Mouse (Mus musculus) heart, adult 2 months (tissue): ENCODE results near the gene Kcnk4. TPM values are rescaled to one million over a fixed set of nuclear protein-coding genes. Genes with fewer than 3 reads are reported as not detected.

Source experiments
- DNase-seq, 2 experiments: peaks; one replicate each; pipeline ENCODE4 v3.0.0; 2021
- H3K27ac ChIP-seq: fragments of 200-600 bp; 2 replicates; pipeline ENCODE4 v1.8.1; 2022
- H3K27me3 ChIP-seq: fragments of 200-500 bp; 2 replicates; pipeline ENCODE4 v1.6.1; 2012; ENCODE audit warnings: mild to moderate bottlenecking, low read length, inconsistent platforms, mixed read lengths; ENCODE audit not compliant: control insufficient read depth, insufficient read depth
- H3K36me3 ChIP-seq: fragments of 200-500 bp; 2 replicates; pipeline ENCODE4 v1.6.1; 2012; ENCODE audit warnings: low read length, inconsistent platforms; ENCODE audit not compliant: control insufficient read depth, insufficient read depth
- H3K4me1 ChIP-seq: fragments of 200-500 bp; 2 replicates; pipeline ENCODE4 v1.6.1; 2011; ENCODE audit warnings: low read length; ENCODE audit not compliant: control insufficient read depth, insufficient read depth
- H3K4me3 ChIP-seq: fragments of 200-600 bp; 2 replicates; pipeline ENCODE4 v1.8.1; 2022
- H3K79me2 ChIP-seq: fragments of 200-500 bp; replicated peaks from 2 replicates; pipeline ENCODE4 v1.6.1; 2012; ENCODE audit warnings: mild to moderate bottlenecking, inconsistent platforms, low read length, moderate library complexity, mixed read lengths; ENCODE audit not compliant: control insufficient read depth, insufficient read depth
- H3K9ac ChIP-seq: fragments of 200-500 bp; 2 replicates; pipeline ENCODE4 v1.6.1; 2012; ENCODE audit warnings: low read depth, mild to moderate bottlenecking, control low read depth, inconsistent platforms, low read length, mixed read lengths
- CTCF ChIP-seq: fragments of 200-600 bp; IDR thresholded peaks from 2 replicates; pipeline ENCODE4 v1.8.1; 2022; ENCODE audit warnings: antibody characterized with exemption, mild to moderate bottlenecking, moderate library complexity
- EP300 ChIP-seq: fragments of 200-500 bp; IDR thresholded peaks from 2 replicates; pipeline ENCODE4 v1.6.1; 2011; ENCODE audit warnings: low read depth, low read length, control low read depth; ENCODE audit not compliant: insufficient read depth
- POLR2A ChIP-seq: fragments of 200-500 bp; IDR thresholded peaks from 2 replicates; pipeline ENCODE4 v1.6.1; 2011; ENCODE audit warnings: mild to moderate bottlenecking, low read depth, low read length, control low read depth; ENCODE audit not compliant: insufficient read depth
- WGBS: fragments of 180-500 bp; shearing (Covaris S2); methylation state at CpG from one replicate; pipeline ENCODE4 v1.1.7; 2018; 5-methylcytosine and 5-hydroxymethylcytosine counted together
- intact Hi-C: fragments of 180-260 bp; cut with DNase I; formaldehyde crosslinking; loops from one replicate; pipeline ENCODE4 v1.15.1; 2025
- polyA plus RNA-seq: library from polyadenylated mRNA; depleted of rRNA; stranded (reverse); fragments of >200 nt; gene quantifications from 2 replicates; pipeline ENCODE4 v1.2.3, GENCODE M21; 2012
- total RNA-seq, 2 experiments: library from RNA; stranded (reverse); gene quantifications; 2 replicates each; pipeline ENCODE4 v1.2.3; 2021

Gene Kcnk4
- total and polyA plus RNA-seq, 3 experiments, result 0.21 TPM; not detected in 2

DNA sequence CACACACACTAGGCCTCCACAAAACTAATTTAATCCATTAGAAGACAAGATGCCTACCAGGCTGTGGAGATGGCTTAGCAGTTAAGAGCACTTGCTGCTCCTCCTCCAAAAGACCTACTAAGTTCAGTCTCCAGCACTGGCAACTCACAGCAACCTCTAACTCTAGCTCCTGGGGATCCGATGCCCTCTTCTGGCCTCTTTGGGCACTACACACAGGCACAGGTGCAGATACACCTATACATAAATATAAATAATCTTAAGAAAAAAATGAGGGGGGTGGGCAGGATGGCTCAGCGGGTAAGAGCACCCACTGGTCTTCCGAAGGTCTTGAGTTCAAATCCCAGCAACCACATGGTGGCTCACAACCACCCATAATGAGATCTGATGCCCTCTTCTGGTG lies 2.0 kb upstream of the Kcnk4 start:
- TF ChIP-seq EP300 (no peak), CTCF (peak; percentile 56)
- H3K36me3 ChIP-seq, result no peaks in the 10 kb centered on the region
- H3K27ac ChIP-seq, result no peak overlapping the region
- WGBS, result 40% methylated on average over 3 of the region's 3 CpGs
- DNase-seq, result no peak
- H3K4me1 ChIP-seq, result peaks cover 4% of the 10 kb centered on the region; the same call in 1 of the 2 replicates
- H3K79me2 ChIP-seq, result no peaks in the 10 kb centered on the region
- H3K9ac ChIP-seq, result no peak overlapping the region
- peaks cover 12% of the 10 kb centered on the region for H3K27me3 ChIP-seq
- intact Hi-C loops, result no loop called here
- no peak overlapping the region for H3K4me3 ChIP-seq

DNA sequence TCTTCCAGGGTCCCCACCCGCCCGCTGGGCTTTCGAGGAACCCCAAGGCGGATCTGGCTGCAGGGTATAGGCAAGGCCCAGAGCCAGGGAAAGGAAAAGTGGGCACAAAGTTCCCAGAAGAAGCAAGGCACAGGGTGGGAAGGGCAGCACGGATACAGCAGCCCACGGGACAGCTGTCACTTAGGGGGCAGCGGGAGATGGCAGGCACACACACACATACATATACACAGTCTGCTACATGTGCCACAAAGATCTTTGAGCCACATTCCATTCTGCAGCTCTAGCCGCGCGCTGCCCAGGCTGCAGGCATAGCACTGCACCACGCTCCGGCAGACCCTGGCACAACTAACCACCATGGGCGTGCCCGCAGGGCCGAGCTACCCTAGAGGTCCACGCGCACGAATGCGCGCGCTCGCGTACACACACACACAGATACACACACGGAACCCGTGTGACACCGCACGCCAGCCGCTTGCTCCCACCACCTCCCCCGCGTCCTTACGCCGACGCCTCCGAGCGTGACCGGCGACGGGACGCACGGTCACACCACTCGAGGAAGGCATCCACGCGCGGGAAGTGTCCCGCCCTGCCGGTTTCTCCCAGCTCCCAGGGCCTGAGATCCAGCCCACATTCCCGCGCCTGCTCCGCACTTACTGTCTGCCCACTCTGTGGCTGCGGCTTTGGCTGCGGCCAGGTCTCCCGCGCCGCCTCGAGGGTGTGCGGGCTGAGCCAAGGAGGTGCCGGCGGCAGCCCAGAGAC lies 700 bp downstream of the Kcnk4 start:
- Histone ChIP-seq H3K27me3 (peaks cover 12% of the 10 kb centered on the region), H3K4me1 (peaks cover 4% of the 10 kb centered on the region; the same call in 1 of the 2 replicates), H3K36me3 (no peaks in the 10 kb centered on the region), H3K27ac (no peak overlapping the region), H3K4me3 (peak overlapping the region; percentile 46), H3K9ac (peak overlapping the region; percentile 64), H3K79me2 (no peaks in the 10 kb centered on the region)
- intact Hi-C loops, result no loop called here
- TF ChIP-seq CTCF (no peak), POLR2A (no peak), EP300 (no peak)
- WGBS, result 5% methylated on average over 58 of the region's 58 CpGs
- peak; percentile 31 to 42 for DNase-seq

DNA sequence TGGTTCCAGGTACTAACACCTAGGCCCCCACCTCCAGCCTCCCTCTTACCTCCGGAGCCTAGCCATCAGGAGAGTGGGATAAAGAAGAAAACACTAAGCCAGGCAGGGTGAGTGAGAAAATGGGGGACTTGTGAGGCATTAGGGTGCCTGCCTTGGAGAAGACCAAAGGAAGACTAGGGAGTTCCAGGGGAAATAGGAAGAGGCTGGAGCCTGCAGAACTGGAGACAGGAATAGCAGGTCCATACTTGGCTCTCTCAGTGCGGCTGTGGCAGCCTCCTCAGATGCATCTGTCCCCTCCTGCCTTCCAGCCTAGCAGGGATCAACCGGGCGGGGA lies 1.2 kb downstream of the Kcnk4 start:
- intact Hi-C loops, result no loop called here

DNA sequence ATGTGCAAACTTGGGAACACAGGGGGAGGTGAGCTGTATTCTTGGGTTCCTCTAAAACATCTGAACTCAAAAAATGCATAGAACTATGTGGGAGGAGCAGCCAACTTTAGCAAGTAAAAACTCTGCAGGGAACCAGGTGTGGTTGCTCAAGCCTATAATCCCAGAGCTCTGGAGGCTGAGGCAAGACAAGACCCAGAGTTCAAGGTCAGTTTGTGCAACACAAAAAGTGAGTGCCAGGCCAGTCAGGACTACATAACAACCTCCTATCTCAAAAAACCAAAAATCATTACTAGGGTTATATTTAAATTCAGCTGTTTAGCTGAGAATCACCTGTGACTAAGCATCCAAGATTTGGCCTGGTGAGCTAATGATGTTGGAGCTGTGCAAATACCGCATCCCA lies 2.3 kb downstream of the Kcnk4 start:
- no peak overlapping the region for H3K9ac ChIP-seq
- peaks cover 4% of the 10 kb centered on the region; the same call in 1 of the 2 replicates for H3K4me1 ChIP-seq
- no peaks in the 10 kb centered on the region for H3K36me3 ChIP-seq
- WGBS, result 82% methylated on average over 1 of the region's 1 CpGs
- H3K27ac ChIP-seq, result no peak overlapping the region
- no peak for DNase-seq
- H3K4me3 ChIP-seq, result no peak overlapping the region
- peaks cover 20% of the 10 kb centered on the region for H3K27me3 ChIP-seq
- intact Hi-C loops, result no loop called here
- TF ChIP-seq CTCF, result no peak
- TF ChIP-seq EP300, result no peak
- no peak for TF ChIP-seq POLR2A
- H3K79me2 ChIP-seq, result no peaks in the 10 kb centered on the region

More for the DNA sequence above, 1.2 kb downstream of the Kcnk4 start:
- no peaks in the 10 kb centered on the region for H3K79me2 ChIP-seq
- no peak overlapping the region for H3K27ac ChIP-seq
- 45% methylated on average over 4 of the region's 4 CpGs for WGBS
- no peak overlapping the region for H3K4me3 ChIP-seq
- TF ChIP-seq EP300 (no peak), POLR2A (no peak), CTCF (no peak)
- H3K27me3 ChIP-seq, result peaks cover 13% of the 10 kb centered on the region
- H3K4me1 ChIP-seq, result peaks cover 4% of the 10 kb centered on the region; the same call in 1 of the 2 replicates
- DNase-seq, result no peak
- H3K9ac ChIP-seq, result no peak overlapping the region
- H3K36me3 ChIP-seq, result no peaks in the 10 kb centered on the region

DNA sequence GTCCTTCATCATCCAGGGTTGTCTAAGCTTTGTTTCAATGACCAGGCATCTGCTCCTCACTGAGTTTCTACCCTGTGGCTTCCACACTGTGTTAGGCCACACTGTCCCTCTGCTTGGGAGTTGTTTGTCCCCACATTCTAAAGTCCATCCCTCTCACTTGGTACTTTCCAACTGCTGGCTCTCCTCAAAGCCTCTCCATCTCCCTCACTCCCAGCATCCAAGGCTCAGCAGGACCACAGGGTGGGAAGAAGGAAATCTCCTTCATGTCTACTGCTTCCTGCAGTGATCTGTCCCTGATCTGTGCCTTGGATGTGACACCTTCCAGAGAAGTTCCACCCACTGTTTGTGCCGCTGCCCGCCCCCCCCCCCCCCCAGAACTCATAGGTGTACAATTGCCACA lies 3.3 kb downstream of the Kcnk4 start:
- TF ChIP-seq EP300, result no peak
- no peak for TF ChIP-seq POLR2A
- no peak for TF ChIP-seq CTCF
- no peaks in the 10 kb centered on the region for H3K79me2 ChIP-seq
- H3K27me3 ChIP-seq, result peaks cover 22% of the 10 kb centered on the region
- no peak overlapping the region for H3K27ac ChIP-seq
- H3K4me3 ChIP-seq, result no peak overlapping the region
- H3K4me1 ChIP-seq, result peaks cover 4% of the 10 kb centered on the region; the same call in 1 of the 2 replicates
- DNase-seq, result no peak
- H3K36me3 ChIP-seq, result no peaks in the 10 kb centered on the region
- intact Hi-C loops, result no loop called here
- no peak overlapping the region for H3K9ac ChIP-seq
- WGBS, result 8% methylated on average over 2 of the region's 2 CpGs

DNA sequence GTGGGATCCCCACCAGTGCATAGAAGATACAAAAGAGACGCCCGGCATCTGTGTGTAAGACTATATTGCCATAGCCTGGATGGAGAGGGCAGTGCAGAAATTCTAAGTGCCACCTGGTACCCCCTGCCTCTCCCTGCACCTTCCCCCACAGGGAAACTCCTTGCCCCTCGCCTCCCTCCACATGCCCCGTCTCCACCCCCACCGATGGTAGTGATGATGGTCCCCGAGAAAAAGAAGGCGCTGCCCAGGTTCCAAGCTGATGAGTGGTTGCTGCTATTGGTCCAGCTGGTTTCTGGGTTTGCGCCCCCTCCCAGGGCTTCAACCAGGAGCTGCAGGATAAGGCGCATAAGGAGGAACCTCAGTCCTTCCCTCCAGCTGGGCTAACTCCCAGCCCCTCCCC lies 6.2 kb downstream of the Kcnk4 start:
- no peak for DNase-seq
- 35% methylated on average over 9 of the region's 9 CpGs for WGBS
- peaks cover 13% of the 10 kb centered on the region for H3K27me3 ChIP-seq
- no peak overlapping the region for H3K4me3 ChIP-seq
- TF ChIP-seq POLR2A, result no peak
- TF ChIP-seq EP300, result no peak
- TF ChIP-seq CTCF, result no peak
- H3K79me2 ChIP-seq, result no peaks in the 10 kb centered on the region
- intact Hi-C loops, result no loop called here
- peaks cover 5% of the 10 kb centered on the region for H3K4me1 ChIP-seq
- H3K36me3 ChIP-seq, result no peaks in the 10 kb centered on the region
- H3K27ac ChIP-seq, result no peak overlapping the region
- H3K9ac ChIP-seq, result no peak overlapping the region
